Mouse (Mus musculus) WW6 (cell line): ENCODE data around the gene Ndufs7.
A peak's percentile ranks its signal among the peaks of the same experiment; 100 is the strongest.
"Not testable (repeated sequence)": the region's sequence is repeated elsewhere in the genome, so short reads cannot be mapped to it uniquely, and the experiment has no call there.

Experiments used
- DNase-seq: peaks from one replicate; pipeline ENCODE4 v3.0.0-alpha.2; 2013; ENCODE audit warnings: low read depth, low spot score

Gene Ndufs7

GRCm38 (mm10) chr10:80248971-80249640, at the start of gene Ndufs7:
Gene Ndufs7, plus strand, starts transcription at chr10:80249121.
- DNase-seq = peak; percentile 85

- peak; percentile 77 for DNase-seq
These were observed 49.4 kb upstream of the Ndufs7 start for GRCm38 (mm10) chr10:80199440-80200008.

- DNase-seq = no peak
These were observed 48.4 kb upstream of the Ndufs7 start for GRCm38 (mm10) chr10:80200485-80200884.

GRCm38 (mm10) chr10:80204055-80204454, 44.9 kb upstream of the Ndufs7 start:
- DNase-seq = no peak

- no peak for DNase-seq
These were observed 41.7 kb upstream of the Ndufs7 start for GRCm38 (mm10) chr10:80207201-80207600.

GRCm38 (mm10) chr10:80207676-80208075, 41.2 kb upstream of the Ndufs7 start:
- no peak for DNase-seq

GRCm38 (mm10) chr10:80208248-80208647, 40.7 kb upstream of the Ndufs7 start:
- DNase-seq = no peak

- no peak for DNase-seq
These were observed 40.0 kb upstream of the Ndufs7 start for GRCm38 (mm10) chr10:80208841-80209371.

GRCm38 (mm10) chr10:80211547-80212103, 37.3 kb upstream of the Ndufs7 start:
- not testable (repeated sequence) for DNase-seq

- no peak for DNase-seq
These were observed 33.7 kb upstream of the Ndufs7 start for GRCm38 (mm10) chr10:80215048-80215772.

- DNase-seq = no peak
These were observed 28.2 kb upstream of the Ndufs7 start for GRCm38 (mm10) chr10:80220676-80221075.

- DNase-seq = not testable (repeated sequence)
These were observed 25.8 kb upstream of the Ndufs7 start for GRCm38 (mm10) chr10:80223137-80223536.

GRCm38 (mm10) chr10:80226071-80226415, 22.9 kb upstream of the Ndufs7 start:
- no peak for DNase-seq

GRCm38 (mm10) chr10:80226416-80227165, 22.3 kb upstream of the Ndufs7 start, which contains the start of gene Mum1:
Gene Mum1, plus strand, starts transcription at chr10:80226434.
- DNase-seq = peak; percentile 99

- DNase-seq = no peak
These were observed 21.8 kb upstream of the Ndufs7 start for GRCm38 (mm10) chr10:80227166-80227539.

- no peak for DNase-seq
These were observed 20.8 kb upstream of the Ndufs7 start for GRCm38 (mm10) chr10:80227877-80228775.

GRCm38 (mm10) chr10:80236145-80236825, 12.6 kb upstream of the Ndufs7 start:
- DNase-seq = no peak

- DNase-seq = no peak
These were observed 11.9 kb upstream of the Ndufs7 start for GRCm38 (mm10) chr10:80237020-80237419.

- DNase-seq = no peak
These were observed 10.6 kb upstream of the Ndufs7 start for GRCm38 (mm10) chr10:80238306-80238705.

GRCm38 (mm10) chr10:80239791-80240190, 9.1 kb upstream of the Ndufs7 start:
- no peak for DNase-seq
